8 mouse cellular contexts compared by ENCODE assay signal in the genomic region with DNA sequence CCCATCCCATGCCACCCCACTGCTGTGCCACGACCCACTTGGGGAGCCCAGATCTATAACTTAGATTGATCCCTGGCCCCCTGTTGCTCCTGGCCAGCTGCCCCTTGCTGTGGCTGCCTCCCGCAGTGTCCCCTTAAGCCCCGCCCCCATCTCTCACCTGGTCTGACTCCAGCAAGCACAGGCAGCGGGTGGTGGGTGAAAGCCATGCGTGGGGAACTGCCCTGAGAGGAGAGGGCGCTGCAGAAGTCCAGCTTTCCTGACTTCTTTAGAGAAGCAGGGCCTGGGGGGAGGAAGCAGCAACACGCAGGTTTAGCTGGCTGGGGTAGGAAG. TPM values are rescaled to one million over a fixed set of nuclear protein-coding genes. Genes with fewer than 3 reads are reported as not detected.
DNase-seq lines count a peak whose midpoint lies in the region; ATAC-seq and TF ChIP-seq lines count a peak whose summit lies in the region.

No protein-coding gene starts in this region.

- ATAC-seq in heart, embryonic 13.5 days (ENCODE audit: extremely low read depth, insufficient number of reproducible peaks, low FRiP score, low TSS enrichment), result peak; percentile 45; the same call in 1 of the 2 replicates
- ATAC-seq in hindbrain, embryonic 14.5 days (ENCODE audit: low FRiP score), result no peak
- ATAC-seq in liver, embryonic 12.5 days, result peak; percentile 47; the same call in 1 of the 2 replicates
- ATAC-seq in stomach, embryonic 15.5 days (ENCODE audit: insufficient read depth, low FRiP score, low read depth), result peak; percentile 5; the same call in 1 of the 2 replicates

- WGBS in heart, embryonic 13.5 days, result 32% methylated on average over 7 of the region's 7 CpGs
- 9% methylated on average over 7 of the region's 7 CpGs for WGBS in bone marrow, adult 2 months
- 23% methylated on average over 7 of the region's 7 CpGs for WGBS in hindbrain, embryonic 14.5 days
- WGBS in liver, embryonic 12.5 days (ENCODE audit: insufficient replicate concordance), result 19% methylated on average over 7 of the region's 7 CpGs
- WGBS in stomach, embryonic 15.5 days, result 12% methylated on average over 7 of the region's 7 CpGs

- peaks cover 63% of the 10 kb centered on the region for H3K36me3 ChIP-seq in heart, embryonic 13.5 days
- peaks cover 13% of the 10 kb centered on the region for H3K36me3 ChIP-seq in hindbrain, embryonic 14.5 days (replicated peaks; ENCODE audit: control insufficient read depth, insufficient read depth)
- peaks cover 38% of the 10 kb centered on the region for H3K36me3 ChIP-seq in liver, embryonic 12.5 days
- peaks cover 35% of the 10 kb centered on the region for H3K36me3 ChIP-seq in stomach, embryonic 15.5 days

- no peaks in the 10 kb centered on the region for H3K9me3 ChIP-seq in heart, embryonic 13.5 days
- no peaks in the 10 kb centered on the region for H3K9me3 ChIP-seq in hindbrain, embryonic 14.5 days (ENCODE audit: control insufficient read depth, low read length)
- no peaks in the 10 kb centered on the region for H3K9me3 ChIP-seq in liver, embryonic 12.5 days (replicated peaks)
- H3K9me3 ChIP-seq in stomach, embryonic 15.5 days, result no peaks in the 10 kb centered on the region

- intact Hi-C loops in heart, postnatal 14 days (cut with DNase I), result loop anchor here (2.0 kb wide), 1 partner anchor 15 kb away; no protein-coding TSS in a partner anchor

- H3K27me3 ChIP-seq in heart, embryonic 13.5 days (replicated peaks), result peaks cover 13% of the 10 kb centered on the region; the same call in 1 of the 2 replicates
- H3K27me3 ChIP-seq in hindbrain, embryonic 14.5 days (ENCODE audit: control insufficient read depth, insufficient read depth, low read length), result peaks cover 5% of the 10 kb centered on the region
- H3K27me3 ChIP-seq in liver, embryonic 12.5 days (replicated peaks), result peaks cover 13% of the 10 kb centered on the region; the same call in 1 of the 2 replicates
- no peaks in the 10 kb centered on the region for H3K27me3 ChIP-seq in stomach, embryonic 15.5 days (replicated peaks)

- TF ChIP-seq POLR2A in bone marrow, adult 2 months (IDR thresholded peaks at IDR 0.05; ENCODE audit: borderline replicate concordance, control insufficient read depth, low read depth, low read length), result peak; percentile 33; the same call in 1 of the 2 replicates

- peaks cover 95% of the 10 kb centered on the region for H3K4me1 ChIP-seq in heart, embryonic 13.5 days
- H3K4me1 ChIP-seq in bone marrow, adult 2 months (ENCODE audit: control insufficient read depth, insufficient read depth, low read length), result peaks cover 16% of the 10 kb centered on the region
- H3K4me1 ChIP-seq in hindbrain, embryonic 14.5 days (replicated peaks; ENCODE audit: control insufficient read depth, insufficient read depth, low read length), result peaks cover 45% of the 10 kb centered on the region
- peaks cover 78% of the 10 kb centered on the region for H3K4me1 ChIP-seq in liver, embryonic 12.5 days
- peaks cover 57% of the 10 kb centered on the region for H3K4me1 ChIP-seq in stomach, embryonic 15.5 days

- peak overlapping the region; percentile 94 for H3K27ac ChIP-seq in heart, embryonic 13.5 days (replicated peaks)
- H3K27ac ChIP-seq in bone marrow, adult 2 months (ENCODE audit: control insufficient read depth, insufficient read depth, low read depth, low read length, poor library complexity), result peak overlapping the region; percentile 87
- peak overlapping the region; percentile 81 for H3K27ac ChIP-seq in hindbrain, embryonic 14.5 days
- peak overlapping the region; percentile 99 for H3K27ac ChIP-seq in liver, embryonic 12.5 days
- peak overlapping the region; percentile 98 for H3K27ac ChIP-seq in stomach, embryonic 15.5 days

- peak overlapping the region; percentile 35 for H3K4me3 ChIP-seq in heart, embryonic 13.5 days
- H3K4me3 ChIP-seq in bone marrow, adult 2 months (replicated peaks; ENCODE audit: control insufficient read depth, low read depth, low read length), result peak overlapping the region; percentile 72
- H3K4me3 ChIP-seq in hindbrain, embryonic 14.5 days (replicated peaks; ENCODE audit: low read length), result no peak overlapping the region
- H3K4me3 ChIP-seq in liver, embryonic 12.5 days, result peak overlapping the region; percentile 63
- peak overlapping the region; percentile 17; the same call in 1 of the 2 replicates for H3K4me3 ChIP-seq in stomach, embryonic 15.5 days (replicated peaks)

- TF ChIP-seq CTCF in bone marrow, adult 2 months (IDR thresholded peaks at IDR 0.05; ENCODE audit: control insufficient read depth, insufficient read depth, low read length), result no peak

- H3K9ac ChIP-seq in heart, embryonic 13.5 days, result peak overlapping the region; percentile 74
- peak overlapping the region; percentile 26; the same call in 1 of the 2 replicates for H3K9ac ChIP-seq in hindbrain, embryonic 14.5 days
- peak overlapping the region; percentile 78 for H3K9ac ChIP-seq in liver, embryonic 12.5 days
- peak overlapping the region; percentile 19; the same call in 1 of the 2 replicates for H3K9ac ChIP-seq in stomach, embryonic 15.5 days

- no peak for DNase-seq in heart, postnatal 14 days
- no peak for DNase-seq in hindbrain, embryonic 14.5 days (ENCODE audit: low spot score)
- DNase-seq in gastrocnemius, postnatal 10 days, result no peak
- no peak for DNase-seq in layer of hippocampus, postnatal 36 days

- peak overlapping the region; percentile 62 for H3K4me2 ChIP-seq in heart, embryonic 13.5 days
- 0 out of 2 replicates have a peak overlapping the region, but pooled peaks have one; percentile 18 for H3K4me2 ChIP-seq in hindbrain, embryonic 14.5 days (replicated peaks)
- peak overlapping the region; percentile 78 for H3K4me2 ChIP-seq in liver, embryonic 12.5 days
- peak overlapping the region; percentile 44 for H3K4me2 ChIP-seq in stomach, embryonic 15.5 days

RNA-seq across cellular contexts. Expression of gene G430095P16Rik, which starts 0.7 kb away (rescaled TPM):
- polyA plus RNA-seq in heart, embryonic 13.5 days (2015; fragmentation: Nextera tagmentation; extraction: Ambion mirVana), result 7.8 and 8.9 TPM in 2 replicates
- total RNA-seq in heart, postnatal 14 days (2021), result under 1 TPM; 0.54 to 0.69 TPM
- polyA plus RNA-seq in bone marrow, adult 2 months (2011; ENCODE audit: insufficient read depth, insufficient read length, low replicate concordance, missing spikeins), result 12.0 and 27.2 TPM in 2 replicates
- polyA plus RNA-seq in hindbrain, embryonic 14.5 days (2014; fragmentation: Nextera tagmentation; extraction: Ambion mirVana), result 0.55 and 0.71 TPM in 2 replicates
- 11.0 and 12.0 TPM in 2 replicates for polyA plus RNA-seq in liver, embryonic 12.5 days (2016; fragmentation: Nextera tagmentation; extraction: Ambion mirVana)
- polyA plus RNA-seq in stomach, embryonic 15.5 days (2015; fragmentation: Nextera tagmentation; extraction: Ambion mirVana), result 3.5 and 4.1 TPM in 2 replicates
- 1 to 10 TPM; 2.2 to 2.8 TPM for total RNA-seq in gastrocnemius, postnatal 10 days (2021)
- total RNA-seq in layer of hippocampus, postnatal 36 days (2021), result not detected

RNA-seq across cellular contexts. Expression of gene Lyl1, which starts 22.3 kb away (rescaled TPM):
- 15.4 and 17.1 TPM in 2 replicates for polyA plus RNA-seq in heart, embryonic 13.5 days (2015; fragmentation: Nextera tagmentation; extraction: Ambion mirVana)
- 1 to 10 TPM; 5.8 to 6.7 TPM for total RNA-seq in heart, postnatal 14 days (2021)
- polyA plus RNA-seq in bone marrow, adult 2 months (2011; ENCODE audit: insufficient read depth, insufficient read length, low replicate concordance, missing spikeins), result 59.2 and 125 TPM in 2 replicates
- polyA plus RNA-seq in hindbrain, embryonic 14.5 days (2014; fragmentation: Nextera tagmentation; extraction: Ambion mirVana), result 3.8 and 5.1 TPM in 2 replicates
- 82.3 and 83.1 TPM in 2 replicates for polyA plus RNA-seq in liver, embryonic 12.5 days (2016; fragmentation: Nextera tagmentation; extraction: Ambion mirVana)
- 7.1 and 9.7 TPM in 2 replicates for polyA plus RNA-seq in stomach, embryonic 15.5 days (2015; fragmentation: Nextera tagmentation; extraction: Ambion mirVana)
- total RNA-seq in gastrocnemius, postnatal 10 days (2021), result 1 to 10 TPM; 3.3 to 5.4 TPM
- 1 to 10 TPM; 1.2 to 2.0 TPM for total RNA-seq in layer of hippocampus, postnatal 36 days (2021)

RNA-seq across cellular contexts. Expression of gene Nacc1, which starts 35.9 kb away (rescaled TPM):
- polyA plus RNA-seq in heart, embryonic 13.5 days (2015; fragmentation: Nextera tagmentation; extraction: Ambion mirVana), result 15.1 and 15.7 TPM in 2 replicates
- 10 to 100 TPM; 35.6 to 40.5 TPM for total RNA-seq in heart, postnatal 14 days (2021)
- polyA plus RNA-seq in bone marrow, adult 2 months (2011; ENCODE audit: insufficient read depth, insufficient read length, low replicate concordance, missing spikeins), result 14.6 and 26.2 TPM in 2 replicates
- 17.8 and 18.1 TPM in 2 replicates for polyA plus RNA-seq in hindbrain, embryonic 14.5 days (2014; fragmentation: Nextera tagmentation; extraction: Ambion mirVana)
- 12.5 and 12.9 TPM in 2 replicates for polyA plus RNA-seq in liver, embryonic 12.5 days (2016; fragmentation: Nextera tagmentation; extraction: Ambion mirVana)
- polyA plus RNA-seq in stomach, embryonic 15.5 days (2015; fragmentation: Nextera tagmentation; extraction: Ambion mirVana), result 15.8 and 17.4 TPM in 2 replicates
- 10 to 100 TPM; 38.2 to 39.1 TPM for total RNA-seq in gastrocnemius, postnatal 10 days (2021)
- 10 to 100 TPM; 85.9 to 92.2 TPM for total RNA-seq in layer of hippocampus, postnatal 36 days (2021)

RNA-seq across cellular contexts. Expression of gene Trmt1, which starts 37.4 kb away (rescaled TPM):
- polyA plus RNA-seq in heart, embryonic 13.5 days (2015; fragmentation: Nextera tagmentation; extraction: Ambion mirVana), result 47.6 and 51.6 TPM in 2 replicates
- total RNA-seq in heart, postnatal 14 days (2021), result 10 to 100 TPM; 32.5 to 35.2 TPM
- polyA plus RNA-seq in bone marrow, adult 2 months (2011; ENCODE audit: insufficient read depth, insufficient read length, low replicate concordance, missing spikeins), result 78.9 and 134 TPM in 2 replicates
- 55.2 and 62.1 TPM in 2 replicates for polyA plus RNA-seq in hindbrain, embryonic 14.5 days (2014; fragmentation: Nextera tagmentation; extraction: Ambion mirVana)
- polyA plus RNA-seq in liver, embryonic 12.5 days (2016; fragmentation: Nextera tagmentation; extraction: Ambion mirVana), result 57.3 and 62.0 TPM in 2 replicates
- 56.2 and 63.9 TPM in 2 replicates for polyA plus RNA-seq in stomach, embryonic 15.5 days (2015; fragmentation: Nextera tagmentation; extraction: Ambion mirVana)
- total RNA-seq in gastrocnemius, postnatal 10 days (2021), result 10 to 100 TPM; 33.7 to 43.9 TPM
- total RNA-seq in layer of hippocampus, postnatal 36 days (2021), result 100 to 1,000 TPM in 1 of 2 experiments, 10 to 100 TPM in 1; 95.2 to 115 TPM

Comparison
In these comparisons a context has a peak if more than half of its experiments do, and no peak if none do; other contexts are left out.
1. H3K4me2 ChIP-seq: peak in every context shown above with its lines; median percentile 78 in liver, embryonic 12.5 days; 62 in heart, embryonic 13.5 days; 44 in stomach, embryonic 15.5 days; 18 in hindbrain, embryonic 14.5 days.
2. H3K9ac ChIP-seq: peak in every context shown above with its lines; median percentile 78 in liver, embryonic 12.5 days; 74 in heart, embryonic 13.5 days; 26 in hindbrain, embryonic 14.5 days; 19 in stomach, embryonic 15.5 days.